Mouse (Mus musculus) midbrain, embryonic 12.5 days (tissue): ENCODE results near the gene Rcc1. TPM values are rescaled to one million over a fixed set of nuclear protein-coding genes. Genes with fewer than 3 reads are reported as not detected.
A peak's percentile ranks its signal among the peaks of the same experiment; 100 is the strongest.

Source experiments
- ATAC-seq: fragments of 200-750 bp; cut with Nextera tagmentation; 2 replicates; pipeline ENCODE4 v1.8.0; 2017; ENCODE audit warnings: low read depth, moderate TSS enrichment, moderate library complexity; ENCODE audit not compliant: low FRiP score
- H3K27ac ChIP-seq: fragments of 300-500 bp; sonication (generic); replicated peaks from 2 replicates; pipeline ENCODE4 v1.5.1; 2016; ENCODE audit warnings: mild to moderate bottlenecking
- H3K27me3 ChIP-seq: fragments of 300-500 bp; sonication (generic); 2 replicates; pipeline ENCODE4 v1.6.1; 2016; ENCODE audit warnings: mild to moderate bottlenecking
- H3K36me3 ChIP-seq: fragments of 300-500 bp; sonication (generic); 2 replicates; pipeline ENCODE4 v1.6.1; 2016
- H3K4me1 ChIP-seq: fragments of 300-500 bp; sonication (generic); 2 replicates; pipeline ENCODE4 v1.6.1; 2016
- H3K4me2 ChIP-seq: fragments of 300-500 bp; sonication (generic); replicated peaks from 2 replicates; pipeline ENCODE4 v1.6.1; 2016; ENCODE audit warnings: mild to moderate bottlenecking, moderate library complexity
- H3K4me3 ChIP-seq: fragments of 300-500 bp; sonication (generic); 2 replicates; pipeline ENCODE4 v1.5.1; 2016; ENCODE audit warnings: mild to moderate bottlenecking
- H3K9ac ChIP-seq: fragments of 300-500 bp; sonication (generic); replicated peaks from 2 replicates; pipeline ENCODE4 v1.6.1; 2016; ENCODE audit warnings: mild to moderate bottlenecking, moderate library complexity
- H3K9me3 ChIP-seq: fragments of 300-500 bp; sonication (generic); 2 replicates; pipeline ENCODE4 v1.6.1; 2016; ENCODE audit warnings: mild to moderate bottlenecking
- WGBS: fragments of 180-500 bp; shearing (Covaris S2); methylation state at CpG from one replicate; pipeline ENCODE4 v1.1.7; 2016; 5-methylcytosine and 5-hydroxymethylcytosine counted together
- polyA plus RNA-seq: library from polyadenylated mRNA; unstranded; fragments of >200 nt; fragmentation: Nextera tagmentation; extraction: Ambion mirVana; gene quantifications from 2 replicates; pipeline ENCODE4 v1.2.1, GENCODE M21; 2016

Gene Rcc1
- polyA plus RNA-seq, 1 experiment from 2014 or later = 92.9 TPM

DNA sequence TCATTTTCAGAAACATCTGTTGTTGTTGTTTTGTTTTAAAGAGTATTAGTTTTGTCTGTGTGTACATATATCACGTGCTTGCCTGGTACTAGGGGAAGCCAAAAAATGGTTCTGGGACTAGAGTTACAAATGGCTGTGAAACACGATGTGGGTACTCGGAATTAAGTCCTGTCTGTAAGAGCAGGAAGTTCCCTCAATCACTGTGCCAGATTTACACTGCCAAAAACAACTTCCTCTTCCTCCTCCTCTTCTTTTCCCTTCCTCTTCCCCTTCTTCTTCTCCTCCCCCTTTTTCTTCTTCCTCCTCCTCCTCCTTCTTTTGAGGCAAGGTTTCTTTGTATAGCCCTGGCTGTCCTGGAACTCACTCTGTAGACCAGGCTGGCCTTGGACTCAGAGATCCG is 28.9 kb upstream of the Rcc1 start:
- H3K27me3 ChIP-seq = no peaks in the 10 kb centered on the region
- 91% methylated on average over 4 of the region's 4 CpGs for WGBS
- H3K36me3 ChIP-seq = peaks cover 28% of the 10 kb centered on the region

GRCm38 (mm10) chr4:132380965-132381616 is 27.7 kb upstream of the Rcc1 start:
- 95% methylated on average over 2 of the region's 2 CpGs for WGBS
- no peak overlapping the region for H3K4me3 ChIP-seq
- H3K27me3 ChIP-seq = no peaks in the 10 kb centered on the region
- H3K27ac ChIP-seq = no peak overlapping the region
- H3K9me3 ChIP-seq = no peaks in the 10 kb centered on the region
- ATAC-seq = no peak
- no peak overlapping the region for H3K9ac ChIP-seq
- H3K4me1 ChIP-seq = no peaks in the 10 kb centered on the region
- H3K36me3 ChIP-seq = peaks cover 37% of the 10 kb centered on the region
- no peak overlapping the region for H3K4me2 ChIP-seq

More for the DNA sequence above, 28.9 kb upstream of the Rcc1 start:
- Histone ChIP-seq H3K4me3 (no peak overlapping the region), H3K9me3 (no peaks in the 10 kb centered on the region), H3K9ac (no peak overlapping the region), H3K4me2 (no peak overlapping the region), H3K4me1 (no peaks in the 10 kb centered on the region), H3K27ac (no peak overlapping the region)
- no peak for ATAC-seq

GRCm38 (mm10) chr4:132373820-132374219 is 20.4 kb upstream of the Rcc1 start:
- Histone ChIP-seq H3K9ac (no peak overlapping the region), H3K27ac (no peak overlapping the region), H3K36me3 (peaks cover 72% of the 10 kb centered on the region), H3K4me2 (no peak overlapping the region), H3K27me3 (no peaks in the 10 kb centered on the region), H3K9me3 (no peaks in the 10 kb centered on the region), H3K4me3 (no peak overlapping the region), H3K4me1 (no peaks in the 10 kb centered on the region)
- WGBS = 88% methylated on average over 1 of the region's 1 CpGs
- ATAC-seq = no peak

DNA sequence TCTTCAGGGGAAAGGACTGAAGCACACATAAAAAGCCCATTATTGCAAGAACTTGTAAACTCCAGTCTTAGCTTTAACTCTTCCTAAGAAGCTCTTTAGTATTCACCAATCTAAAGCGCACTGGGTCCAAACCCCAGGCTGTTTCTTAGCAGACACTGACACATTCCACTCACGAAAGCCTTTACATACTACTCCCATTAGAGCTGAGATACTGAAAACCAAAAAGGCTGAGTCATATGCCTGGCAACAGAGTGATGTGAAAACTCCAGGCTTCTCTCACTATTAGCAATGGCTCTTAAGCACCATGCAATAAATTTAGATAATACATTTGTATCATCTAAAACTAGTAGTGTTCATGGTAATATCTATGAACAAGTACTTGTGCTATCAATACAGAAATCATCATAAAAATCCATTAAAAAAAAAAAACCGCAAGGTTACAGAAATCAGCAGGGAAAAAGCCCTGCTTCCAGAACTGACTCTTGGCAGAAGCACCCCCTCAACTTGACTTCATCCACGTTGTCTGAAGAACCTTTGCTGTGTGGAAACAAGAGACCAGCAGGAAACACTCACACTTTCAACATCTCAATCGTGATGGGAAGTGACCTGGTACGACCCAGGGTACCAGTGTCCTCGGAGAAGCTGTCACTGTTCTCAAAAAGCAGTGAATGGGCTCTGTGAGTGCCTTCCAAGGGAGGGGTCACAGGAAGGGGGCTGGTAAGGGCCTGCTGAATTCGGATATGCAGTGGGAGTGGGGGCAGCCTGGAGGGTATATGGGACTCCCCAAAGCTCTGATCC is 16.7 kb upstream of the Rcc1 start:
- peaks cover 79% of the 10 kb centered on the region for H3K36me3 ChIP-seq
- no peaks in the 10 kb centered on the region for H3K9me3 ChIP-seq
- no peaks in the 10 kb centered on the region for H3K4me1 ChIP-seq
- no peak overlapping the region for H3K4me3 ChIP-seq
- H3K27ac ChIP-seq = no peak overlapping the region
- WGBS = 78% methylated on average over 8 of the region's 8 CpGs
- H3K9ac ChIP-seq = no peak overlapping the region
- no peak overlapping the region for H3K4me2 ChIP-seq
- H3K27me3 ChIP-seq = no peaks in the 10 kb centered on the region
- ATAC-seq = no peak

DNA sequence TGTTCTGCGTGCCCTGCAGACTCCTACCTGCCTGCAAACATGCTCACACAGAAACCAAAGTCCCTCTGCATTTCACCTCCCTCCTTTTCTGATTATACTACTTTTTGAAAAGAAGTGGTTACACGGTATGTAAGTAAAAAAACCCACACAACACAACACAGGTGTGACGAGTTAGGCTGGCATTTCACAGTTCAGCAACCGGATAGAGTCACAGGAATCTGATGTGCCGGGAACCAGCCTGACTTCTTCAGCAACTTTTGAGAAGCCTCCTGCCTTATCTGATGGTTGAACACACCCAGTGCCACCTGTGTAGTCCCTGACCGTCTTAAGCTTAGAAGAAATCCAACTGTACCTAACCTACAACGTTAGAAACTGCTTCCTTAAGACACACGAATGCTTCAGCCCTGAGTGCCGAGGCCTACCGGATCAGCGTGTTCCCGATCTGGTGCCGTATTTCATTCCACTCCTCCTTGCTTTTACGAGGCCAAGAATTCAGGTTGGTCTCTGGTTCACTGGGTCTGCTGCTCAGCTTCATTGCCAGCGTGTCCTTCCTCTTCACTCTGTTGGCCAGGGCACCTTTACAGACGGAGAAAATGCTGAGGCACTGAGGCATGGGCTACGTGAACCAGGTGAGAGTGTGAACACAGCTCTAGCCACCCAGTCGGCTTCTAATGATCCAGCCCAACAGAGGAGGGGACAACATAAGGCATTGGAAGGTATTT is 14.2 kb upstream of the Rcc1 start:
- Histone ChIP-seq H3K36me3 (peaks cover 88% of the 10 kb centered on the region), H3K4me1 (no peaks in the 10 kb centered on the region), H3K27me3 (no peaks in the 10 kb centered on the region), H3K9me3 (no peaks in the 10 kb centered on the region), H3K4me3 (no peak overlapping the region), H3K4me2 (no peak overlapping the region), H3K9ac (no peak overlapping the region), H3K27ac (no peak overlapping the region)
- 97% methylated on average over 18 of the region's 18 CpGs for WGBS
- no peak for ATAC-seq

- WGBS = 86% methylated on average over 13 of the region's 13 CpGs
Measured at GRCm38 (mm10) chr4:132365450-132366060, 12.2 kb upstream of the Rcc1 start.

GRCm38 (mm10) chr4:132363487-132363886 is 10.1 kb upstream of the Rcc1 start:
- Histone ChIP-seq H3K4me2 (no peak overlapping the region), H3K9ac (no peak overlapping the region), H3K4me3 (no peak overlapping the region), H3K4me1 (no peaks in the 10 kb centered on the region), H3K27me3 (no peaks in the 10 kb centered on the region), H3K9me3 (no peaks in the 10 kb centered on the region), H3K36me3 (peaks cover 88% of the 10 kb centered on the region), H3K27ac (no peak overlapping the region)
- ATAC-seq = no peak
- WGBS = 97% methylated on average over 11 of the region's 11 CpGs

More at GRCm38 (mm10) chr4:132365450-132366060, 12.2 kb upstream of the Rcc1 start:
- Histone ChIP-seq H3K36me3 (peaks cover 89% of the 10 kb centered on the region), H3K4me2 (no peak overlapping the region), H3K27ac (no peak overlapping the region), H3K4me3 (no peak overlapping the region), H3K4me1 (no peaks in the 10 kb centered on the region), H3K27me3 (no peaks in the 10 kb centered on the region), H3K9ac (no peak overlapping the region), H3K9me3 (no peaks in the 10 kb centered on the region)
- ATAC-seq = no peak

DNA sequence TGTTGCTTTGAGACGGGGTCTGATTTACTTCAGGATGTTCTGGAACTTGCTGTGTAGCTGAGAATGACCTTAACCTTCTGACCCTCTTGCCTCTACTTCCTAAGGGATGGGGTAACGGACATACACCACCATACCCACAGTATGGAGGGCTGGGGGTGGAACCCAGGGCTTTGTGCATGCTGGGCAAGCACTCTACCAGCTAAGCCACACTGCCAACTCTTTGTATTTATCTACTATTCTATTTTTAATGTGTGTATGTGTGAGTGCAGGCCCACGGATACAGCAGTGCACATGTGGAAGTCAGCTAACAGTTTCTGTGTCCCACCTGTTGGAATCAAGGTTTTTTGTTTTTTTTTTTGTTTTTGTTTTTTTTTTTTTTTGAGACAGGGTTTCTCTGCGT is 6.1 kb upstream of the Rcc1 start:
- no peak overlapping the region for H3K4me2 ChIP-seq
- H3K4me3 ChIP-seq = no peak overlapping the region
- no peak for ATAC-seq
- no peaks in the 10 kb centered on the region for H3K9me3 ChIP-seq
- H3K9ac ChIP-seq = no peak overlapping the region
- no peak overlapping the region for H3K27ac ChIP-seq
- H3K36me3 ChIP-seq = peaks cover 64% of the 10 kb centered on the region
- no peaks in the 10 kb centered on the region for H3K4me1 ChIP-seq
- H3K27me3 ChIP-seq = no peaks in the 10 kb centered on the region
- 89% methylated on average over 4 of the region's 4 CpGs for WGBS

DNA sequence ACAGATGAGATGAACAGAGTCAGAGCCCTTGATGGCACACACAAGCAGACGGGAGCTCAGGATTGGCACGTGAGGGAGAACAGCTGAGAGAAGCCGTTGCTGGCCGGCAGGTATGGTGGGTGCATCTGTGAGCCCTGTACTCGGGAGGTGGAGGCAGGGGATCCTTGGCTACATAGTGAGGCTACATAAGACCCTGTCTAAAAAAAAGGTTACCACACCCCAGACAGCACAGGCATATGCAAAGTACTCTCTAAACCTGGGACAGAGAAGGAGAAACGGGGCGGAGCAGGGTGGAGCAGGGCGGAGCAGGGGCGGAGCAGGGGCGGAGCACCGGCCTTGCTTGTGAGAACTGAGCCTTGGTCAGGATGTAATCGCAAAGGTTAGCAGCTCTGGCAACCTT is 2.8 kb upstream of the Rcc1 start:
- Histone ChIP-seq H3K4me3 (no peak overlapping the region), H3K36me3 (peaks cover 42% of the 10 kb centered on the region), H3K9me3 (no peaks in the 10 kb centered on the region), H3K4me1 (peaks cover 15% of the 10 kb centered on the region), H3K9ac (no peak overlapping the region), H3K4me2 (no peak overlapping the region), H3K27ac (no peak overlapping the region), H3K27me3 (no peaks in the 10 kb centered on the region)
- ATAC-seq = no peak
- WGBS = 46% methylated on average over 12 of the region's 12 CpGs

DNA sequence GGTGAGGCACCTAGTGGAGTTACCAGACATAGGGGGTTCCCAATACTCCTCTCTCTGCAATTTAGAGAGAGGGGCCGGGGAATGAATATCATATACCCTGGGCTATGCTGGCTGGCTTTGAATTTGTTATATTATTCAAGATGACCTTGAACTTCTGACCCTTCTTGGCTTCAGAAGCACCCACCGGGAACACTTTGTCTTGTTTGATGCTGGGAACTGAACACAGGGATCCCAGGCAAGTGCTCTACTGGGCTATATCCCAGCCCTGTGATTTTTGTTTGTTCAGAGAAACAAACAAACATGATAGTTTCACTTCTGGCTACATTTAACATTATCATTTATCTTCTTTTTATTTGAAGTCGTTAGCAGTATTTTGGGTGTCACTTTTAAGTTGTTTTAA is 2.0 kb upstream of the Rcc1 start:
- Histone ChIP-seq H3K4me2 (no peak overlapping the region), H3K36me3 (peaks cover 39% of the 10 kb centered on the region), H3K27me3 (no peaks in the 10 kb centered on the region), H3K4me1 (peaks cover 15% of the 10 kb centered on the region), H3K9ac (no peak overlapping the region), H3K9me3 (no peaks in the 10 kb centered on the region), H3K4me3 (no peak overlapping the region), H3K27ac (no peak overlapping the region)
- ATAC-seq = no peak
- 84% methylated on average over 3 of the region's 3 CpGs for WGBS

DNA sequence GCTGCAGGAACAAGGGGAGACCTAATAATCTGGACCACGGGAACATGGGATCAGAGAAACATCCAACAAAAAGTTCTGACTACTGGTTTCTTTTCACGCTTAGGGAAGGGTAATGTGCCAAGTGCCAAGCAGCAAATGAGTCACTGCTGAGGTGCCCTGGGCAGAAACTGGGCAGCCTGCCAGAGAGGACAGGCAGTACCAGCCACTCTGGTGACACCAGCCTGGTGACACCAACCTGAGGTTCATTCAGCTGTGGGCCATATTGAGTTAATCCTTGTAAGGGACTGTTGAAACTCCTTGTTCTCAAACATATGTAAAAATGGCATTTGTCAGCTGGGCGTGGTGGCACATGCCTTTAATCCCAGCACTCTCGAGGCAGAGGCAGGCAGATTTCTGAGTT is 1.2 kb upstream of the Rcc1 start:
- Histone ChIP-seq H3K4me3 (no peak overlapping the region), H3K9ac (no peak overlapping the region), H3K4me1 (peaks cover 15% of the 10 kb centered on the region), H3K36me3 (peaks cover 32% of the 10 kb centered on the region), H3K9me3 (no peaks in the 10 kb centered on the region), H3K4me2 (no peak overlapping the region), H3K27me3 (no peaks in the 10 kb centered on the region), H3K27ac (no peak overlapping the region)
- ATAC-seq = no peak
- WGBS = 93% methylated on average over 4 of the region's 4 CpGs

DNA sequence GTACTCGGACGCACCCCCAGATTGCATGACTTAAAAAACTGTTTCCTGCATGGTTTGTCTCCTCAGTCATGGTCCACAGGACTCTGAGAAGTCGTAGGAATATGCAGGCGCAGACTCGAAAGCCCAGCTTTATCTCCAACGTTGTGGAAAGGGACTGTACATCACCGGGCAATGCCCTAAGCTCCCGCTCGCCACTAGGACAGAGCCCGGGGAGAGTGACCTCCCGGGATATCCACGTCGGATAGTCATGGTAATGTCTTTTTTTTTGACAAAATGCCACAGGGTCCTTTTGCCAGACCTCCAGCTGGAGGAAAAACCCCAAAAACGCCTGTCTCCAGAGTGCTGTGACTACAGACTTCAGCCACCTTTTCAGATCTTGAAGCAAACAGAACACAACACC is 666 bp downstream of the Rcc1 start:
- 0% methylated on average over 14 of the region's 14 CpGs for WGBS
- ATAC-seq = no peak
- H3K4me1 ChIP-seq = peaks cover 15% of the 10 kb centered on the region

More for the DNA sequence above, 666 bp downstream of the Rcc1 start:
- Histone ChIP-seq H3K4me2 (peak overlapping the region; percentile 87), H3K4me3 (peak overlapping the region; percentile 82), H3K9me3 (no peaks in the 10 kb centered on the region), H3K27me3 (no peaks in the 10 kb centered on the region), H3K36me3 (peaks cover 18% of the 10 kb centered on the region), H3K27ac (peak overlapping the region; percentile 90; the same call in 1 of the 2 replicates), H3K9ac (peak overlapping the region; percentile 85)
